Mouse (Mus musculus) adrenal gland, postnatal 25 days (tissue): ENCODE data around the gene 4930402H24Rik. TPM values are rescaled to one million over a fixed set of nuclear protein-coding genes. Genes with fewer than 3 reads are reported as not detected.

ENCODE experiments used
- DNase-seq: peaks from one replicate; pipeline ENCODE4 v3.0.0; 2021; ENCODE audit warnings: mixed read lengths
- total RNA-seq: library from RNA; stranded (reverse); gene quantifications from 2 replicates; pipeline ENCODE4 v1.2.3, GENCODE M21; 2021

4930402H24Rik gene
- total RNA-seq, 1 experiment from 2014 or later = 38.9 TPM

DNA sequence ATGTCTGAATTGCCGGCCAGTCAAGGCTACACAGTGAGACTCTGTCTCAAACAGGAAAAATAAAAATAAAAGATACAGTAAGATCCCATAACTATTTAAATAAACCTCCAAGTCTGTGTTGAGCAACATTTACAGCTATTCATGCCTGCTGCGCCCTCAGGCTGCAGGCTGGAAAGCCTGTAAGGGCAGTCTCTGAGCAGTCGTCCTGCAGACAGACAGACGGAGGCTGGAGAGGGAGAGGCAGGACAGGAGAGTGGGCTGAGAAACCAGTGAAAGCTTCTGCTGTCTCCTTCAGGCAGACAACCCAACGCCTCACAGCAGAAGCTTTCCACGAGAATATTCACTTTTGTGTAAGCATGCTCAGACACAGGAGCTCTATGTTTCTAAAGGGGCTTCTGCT is 92.5 kb downstream of the 4930402H24Rik start:
- DNase-seq = no peak

DNA sequence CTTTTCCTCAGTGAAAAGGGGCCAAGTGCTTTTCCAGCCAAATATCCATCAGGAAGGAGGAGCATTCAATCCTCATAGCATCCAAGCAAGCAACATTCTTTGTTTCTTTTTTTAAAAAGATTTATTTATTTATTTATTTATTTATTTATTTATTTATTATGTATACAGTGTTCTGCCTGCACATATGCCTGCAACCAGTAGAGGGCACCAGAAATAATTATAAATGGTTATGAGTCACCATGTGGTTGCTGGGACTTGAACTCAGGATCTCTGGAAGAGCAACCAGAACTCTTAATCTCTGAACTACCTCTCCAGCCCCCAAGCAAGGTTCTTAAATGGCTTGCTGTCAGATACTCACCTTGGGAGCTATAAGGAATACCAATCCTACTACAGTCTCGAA is 93.7 kb downstream of the 4930402H24Rik start:
- DNase-seq = no peak

GRCm38 (mm10) chr2:130805146-130805545 is 101.1 kb downstream of the 4930402H24Rik start:
- no peak for DNase-seq

- DNase-seq = no peak
Observed at GRCm38 (mm10) chr2:130803706-130804105, 102.5 kb downstream of the 4930402H24Rik start.

GRCm38 (mm10) chr2:130795731-130796130 is 110.5 kb downstream of the 4930402H24Rik start:
- no peak for DNase-seq

GRCm38 (mm10) chr2:130791722-130792121 is 114.5 kb downstream of the 4930402H24Rik start:
- DNase-seq = no peak

- no peak for DNase-seq
Observed at GRCm38 (mm10) chr2:130789642-130790041, 116.6 kb downstream of the 4930402H24Rik start.

- DNase-seq = no peak
Observed at GRCm38 (mm10) chr2:130789039-130789438, 117.2 kb downstream of the 4930402H24Rik start.

DNA sequence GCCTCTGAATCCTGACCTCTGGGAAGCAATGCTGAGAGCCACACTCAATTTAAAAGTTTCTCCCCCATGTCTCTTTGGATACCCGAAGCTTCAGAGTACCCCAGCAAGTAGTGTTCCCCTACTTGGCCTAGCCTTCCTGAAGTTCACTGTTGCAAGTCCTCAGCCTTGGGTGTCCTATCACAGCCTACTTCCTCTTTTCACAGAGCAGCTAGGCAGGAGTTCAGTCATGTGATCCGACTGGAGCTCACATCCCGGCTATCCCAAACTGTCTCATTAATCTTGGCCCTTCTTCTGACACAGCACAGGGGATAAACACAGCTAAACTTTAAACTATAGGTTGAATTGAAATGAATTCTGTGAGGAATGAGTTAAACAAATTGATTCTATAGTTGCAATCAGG is 121.3 kb downstream of the 4930402H24Rik start:
- no peak for DNase-seq

DNA sequence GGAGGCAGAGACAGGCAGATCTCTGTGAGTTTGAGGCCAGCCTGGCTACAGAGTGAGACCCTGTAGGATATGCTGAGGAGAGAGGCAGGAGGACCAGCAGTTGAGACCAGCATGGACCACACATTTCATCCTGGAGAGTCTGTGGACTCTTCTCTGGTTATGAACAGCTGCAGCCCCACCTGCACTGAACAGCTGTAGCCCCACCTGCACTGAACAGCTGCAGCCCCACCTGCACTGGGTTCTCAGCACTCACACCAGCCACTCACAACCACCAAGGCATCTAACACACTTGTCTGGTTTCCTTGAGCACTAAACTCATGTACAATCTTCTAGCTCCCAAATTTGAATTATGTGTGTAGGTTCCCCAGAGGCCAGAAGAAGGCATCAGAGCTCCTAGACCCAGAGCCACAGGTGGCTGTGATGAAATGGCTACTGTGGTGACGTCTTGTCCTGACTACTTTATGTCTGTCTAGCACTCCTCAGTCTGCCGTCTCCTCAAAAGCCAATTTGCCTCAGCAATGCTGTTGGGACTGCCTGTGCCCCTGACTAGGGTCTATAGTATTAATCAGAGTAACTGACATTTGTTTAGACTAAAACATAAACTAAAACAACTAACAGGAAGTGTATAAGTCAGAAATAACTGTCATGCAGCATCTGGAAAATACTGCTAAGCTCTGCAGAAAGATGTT is 125.4 kb downstream of the 4930402H24Rik start:
- no peak for DNase-seq

- no peak for DNase-seq
Observed at GRCm38 (mm10) chr2:130779935-130780334, 126.3 kb downstream of the 4930402H24Rik start.

DNA sequence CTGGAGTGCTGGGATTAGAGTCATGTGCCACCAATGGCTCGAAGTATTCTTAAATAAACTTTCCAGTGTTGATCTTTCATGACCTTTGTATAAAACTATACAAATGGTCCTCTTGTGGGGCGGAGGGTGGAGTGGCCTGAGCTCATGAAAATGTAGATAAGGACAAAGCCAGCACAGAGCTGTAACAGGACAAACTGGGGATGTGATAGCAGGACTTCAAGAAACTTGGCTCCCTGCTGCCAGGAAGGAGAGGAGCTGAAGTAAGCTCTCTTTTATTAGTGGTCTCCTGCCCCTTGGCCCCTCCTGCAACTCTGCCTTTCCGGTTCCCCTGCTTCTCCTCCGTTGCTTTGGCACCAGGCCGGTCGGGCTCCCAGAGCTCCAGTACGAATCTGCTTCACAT is 129.6 kb downstream of the 4930402H24Rik start:
- DNase-seq = no peak

DNA sequence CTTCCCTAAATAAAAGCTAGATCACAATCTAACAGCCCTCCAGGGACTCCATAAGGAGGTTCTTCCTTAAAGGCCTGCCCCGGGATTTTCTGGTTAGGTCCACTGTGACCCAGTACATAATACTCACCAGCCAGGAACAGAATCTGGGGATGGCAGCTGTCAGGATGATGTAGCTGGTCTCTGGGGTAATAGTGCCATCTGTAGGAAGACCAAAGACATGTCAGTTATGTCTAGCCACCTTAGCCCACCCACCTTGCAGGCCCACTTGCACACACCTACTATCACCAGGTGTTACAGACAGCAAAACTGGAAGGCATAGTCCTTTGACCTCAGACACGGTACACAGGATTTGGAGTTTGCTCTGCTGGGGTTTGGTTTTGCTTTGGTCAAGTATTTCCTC is 138.7 kb downstream of the 4930402H24Rik start:
- no peak for DNase-seq

GRCm38 (mm10) chr2:130765396-130765795 is 140.8 kb downstream of the 4930402H24Rik start:
- DNase-seq = no peak

- no peak for DNase-seq
Observed at GRCm38 (mm10) chr2:130760876-130761275, 145.3 kb downstream of the 4930402H24Rik start.

- DNase-seq = no peak
Observed at GRCm38 (mm10) chr2:130755061-130755607, 151.1 kb downstream of the 4930402H24Rik start.

DNA sequence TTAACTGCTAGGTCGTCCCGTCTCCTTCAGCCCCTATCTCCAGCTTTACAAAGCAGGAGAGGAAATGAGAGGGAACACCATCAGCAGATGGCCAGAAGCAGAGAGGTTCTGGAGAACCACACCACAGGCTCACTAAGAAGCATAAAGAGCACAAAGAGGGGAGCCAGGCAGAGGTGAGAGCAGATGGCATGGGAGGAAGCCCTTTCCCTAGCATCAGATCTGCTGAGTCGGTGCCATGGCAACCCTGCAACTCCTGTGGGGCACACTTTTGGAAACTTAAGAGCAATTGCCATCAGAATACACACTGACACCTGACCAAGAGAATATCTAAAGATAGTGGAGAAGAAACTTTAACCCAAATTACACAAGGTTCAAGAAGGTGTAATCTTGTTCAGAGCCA is 151.6 kb downstream of the 4930402H24Rik start:
- DNase-seq = no peak

DNA sequence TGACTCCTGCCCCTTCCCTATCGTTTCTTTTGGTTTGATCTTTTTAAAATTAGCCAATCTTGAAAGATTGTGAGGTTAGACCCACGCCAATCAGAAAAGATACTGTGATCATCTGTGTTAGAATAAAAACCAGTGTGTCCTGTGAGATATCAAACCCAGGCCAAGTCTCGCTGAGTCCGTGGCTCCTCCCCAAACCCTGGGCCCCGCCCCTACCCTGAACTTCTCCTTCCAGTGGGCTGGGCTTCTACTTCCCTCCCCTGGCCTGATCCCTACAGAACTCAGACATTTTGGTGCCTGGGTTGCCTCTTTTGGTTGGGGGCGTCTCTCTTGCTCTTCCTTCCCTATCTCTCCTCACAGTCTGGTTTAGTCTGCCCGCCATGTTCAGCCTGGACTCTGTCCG is 155.8 kb downstream of the 4930402H24Rik start:
- no peak for DNase-seq

DNA sequence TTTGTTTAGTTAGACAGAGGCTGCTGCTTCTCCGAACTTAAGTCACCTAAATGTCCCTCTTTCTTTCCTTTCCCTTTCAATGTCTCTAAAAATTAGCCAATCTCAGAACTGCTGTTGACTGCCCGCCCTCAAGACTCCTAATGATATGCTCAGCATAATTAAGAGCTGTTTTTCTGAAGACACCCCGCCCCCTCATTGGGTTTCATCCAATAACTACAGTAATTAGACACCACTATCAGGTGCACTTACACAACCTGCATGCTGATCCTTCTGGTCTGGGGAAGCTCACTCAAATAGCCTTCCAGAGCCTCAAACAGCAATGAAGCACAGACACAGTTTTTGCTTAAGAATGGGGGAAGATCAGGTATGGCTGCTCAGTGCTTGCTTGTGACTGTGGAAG is 156.5 kb downstream of the 4930402H24Rik start:
- no peak for DNase-seq

DNA sequence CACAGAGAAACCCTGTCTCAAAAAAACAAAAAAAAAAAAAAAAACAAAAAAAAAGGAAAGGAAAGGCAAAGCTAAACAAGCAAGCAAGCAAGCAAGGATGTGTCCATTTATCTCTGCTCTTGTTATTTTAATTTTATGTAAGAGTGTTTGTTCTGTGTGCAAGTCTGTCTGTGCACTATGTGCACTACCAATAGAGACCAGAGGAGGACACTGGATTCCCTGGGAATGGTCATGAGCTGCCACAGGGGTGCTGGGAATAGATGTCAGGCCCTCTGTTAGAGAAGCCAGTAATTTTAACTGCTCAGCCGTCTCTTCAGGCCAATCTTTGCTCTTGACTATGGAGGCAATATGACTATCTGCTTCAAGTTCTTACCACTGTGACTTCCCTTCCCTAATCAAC is 162.6 kb downstream of the 4930402H24Rik start:
- DNase-seq = no peak

DNA sequence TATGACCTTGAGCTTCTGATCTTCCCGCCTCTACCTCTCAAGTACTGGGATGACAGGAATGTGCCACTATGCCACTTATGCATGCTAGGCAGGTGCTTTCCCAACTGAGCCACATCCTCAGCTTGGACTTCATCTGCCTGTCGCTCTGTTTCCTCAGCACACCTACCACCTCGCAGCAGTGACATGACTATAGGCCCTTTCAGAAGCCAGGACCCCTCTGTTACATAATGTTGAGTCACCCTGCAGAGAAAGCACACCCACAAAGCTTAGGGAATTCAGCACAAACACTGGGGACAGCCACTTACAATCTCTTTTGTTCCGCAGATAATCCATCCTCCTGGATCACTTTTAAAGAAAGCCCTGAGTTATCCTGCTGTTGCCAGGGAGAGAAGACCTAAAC is 166.1 kb downstream of the 4930402H24Rik start:
- DNase-seq = no peak

DNA sequence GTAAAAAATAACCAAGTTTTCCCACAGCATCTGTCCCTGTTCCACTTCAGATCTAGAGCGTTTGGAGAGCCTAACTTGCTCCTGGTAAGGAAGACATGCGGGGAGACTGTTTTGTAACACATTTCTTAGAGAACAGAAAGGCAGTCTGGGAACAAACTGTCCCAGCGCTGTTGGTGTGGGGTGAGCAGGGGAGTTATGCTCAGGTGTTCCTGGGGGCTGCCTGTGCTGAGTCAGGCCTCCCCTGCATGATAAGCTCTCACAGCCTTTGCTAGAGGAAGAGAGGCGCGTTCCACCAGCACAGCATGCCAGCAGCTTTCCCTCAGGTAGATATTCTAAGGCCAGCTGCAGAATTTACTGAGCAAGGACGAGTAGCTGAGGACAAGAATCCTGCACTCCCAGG is 168.2 kb downstream of the 4930402H24Rik start:
- no peak for DNase-seq

DNA sequence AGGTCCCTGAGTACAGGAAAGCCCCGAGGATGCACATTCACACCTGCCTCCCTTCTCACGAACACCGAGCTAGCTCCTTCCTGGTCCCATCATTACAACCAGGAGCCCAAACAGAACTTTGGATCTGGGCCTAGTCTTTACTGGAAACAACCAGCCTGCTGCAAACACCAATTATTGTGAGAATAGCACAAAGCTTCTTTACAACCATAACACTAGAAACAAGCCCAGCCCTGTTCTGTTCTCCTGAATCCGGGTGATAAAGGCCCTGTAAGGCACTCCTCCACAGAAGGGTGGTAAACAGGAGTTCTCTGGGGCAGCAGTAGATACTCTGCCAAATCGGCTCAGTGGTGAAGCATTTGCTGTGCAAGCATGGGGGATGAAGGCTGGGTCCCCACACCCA is 170.9 kb downstream of the 4930402H24Rik start:
- DNase-seq = no peak

DNA sequence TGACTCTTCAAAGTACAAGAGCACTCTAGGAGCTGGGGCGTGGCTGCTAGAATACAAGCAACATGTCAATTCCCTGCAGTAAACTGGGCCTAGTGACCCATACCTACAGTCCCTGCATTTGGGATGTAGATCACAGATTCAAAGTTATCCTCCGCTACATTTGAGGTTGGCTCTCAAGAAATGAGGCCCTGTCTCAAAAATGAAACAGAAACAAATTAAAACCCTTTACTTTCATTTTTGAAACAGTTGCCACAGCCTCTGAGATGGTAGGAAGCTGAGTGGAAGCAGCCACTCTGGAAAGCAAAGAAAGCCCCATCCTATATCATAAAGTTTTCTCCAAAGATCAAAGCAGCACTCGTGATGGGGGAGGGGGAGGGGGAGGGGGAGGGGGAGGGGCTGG is 172.8 kb downstream of the 4930402H24Rik start:
- no peak for DNase-seq
